Mouse (Mus musculus) lung, embryonic 14.5 days (tissue): ENCODE data around the gene Ccnc. TPM values are rescaled to one million over a fixed set of nuclear protein-coding genes. Genes with fewer than 3 reads are reported as not detected.
A peak's percentile ranks its signal among the peaks of the same experiment; 100 is the strongest.

Experiments used
- ATAC-seq: fragments of 200-750 bp; cut with Nextera tagmentation; 2 replicates; pipeline ENCODE4 v1.8.0; 2017; ENCODE audit warnings: mild to moderate bottlenecking, moderate TSS enrichment, moderate library complexity; ENCODE audit not compliant: insufficient read depth
- DNase-seq: peaks from one replicate; pipeline ENCODE4 v3.0.0-alpha.2; 2015
- H3K27ac ChIP-seq: fragments of 300-500 bp; sonication (generic); 2 replicates; pipeline ENCODE4 v1.5.1; 2014; ENCODE audit warnings: low read depth, mild to moderate bottlenecking, moderate library complexity
- H3K27me3 ChIP-seq: fragments of 300-500 bp; sonication (generic); 2 replicates; pipeline ENCODE4 v1.6.1; 2014; ENCODE audit warnings: low read length, control low read depth; ENCODE audit not compliant: insufficient read depth
- H3K36me3 ChIP-seq: fragments of 300-500 bp; sonication (generic); 2 replicates; pipeline ENCODE4 v1.6.1; 2014; ENCODE audit warnings: control low read depth; ENCODE audit not compliant: insufficient read depth
- H3K4me1 ChIP-seq: fragments of 300-500 bp; sonication (generic); 2 replicates; pipeline ENCODE4 v1.6.1; 2014; ENCODE audit warnings: antibody characterized with exemption, control low read depth; ENCODE audit not compliant: insufficient read depth
- H3K4me2 ChIP-seq: fragments of 300-500 bp; sonication (generic); 2 replicates; pipeline ENCODE4 v1.6.1; 2014; ENCODE audit warnings: mild to moderate bottlenecking
- H3K4me3 ChIP-seq: fragments of 300-500 bp; sonication (generic); 2 replicates; pipeline ENCODE4 v1.5.1; 2014; ENCODE audit warnings: low read depth, low read length
- H3K9ac ChIP-seq: fragments of 300-500 bp; sonication (generic); 2 replicates; pipeline ENCODE4 v1.6.1; 2014
- H3K9me3 ChIP-seq: fragments of 300-500 bp; sonication (generic); 2 replicates; pipeline ENCODE4 v1.6.1; 2016; ENCODE audit warnings: low read depth, low read length, control low read depth
- CTCF ChIP-seq: IDR thresholded peaks from 2 replicates; pipeline ENCODE4 v1.5.1; 2016; ENCODE audit warnings: antibody characterized with exemption, low read depth
- WGBS: fragments of 180-500 bp; shearing (Covaris S2); extraction: QIAGEN DNeasy Blood & Tissue Kit; methylation state at CpG from one replicate; pipeline ENCODE4 v1.1.7; 2014; 5-methylcytosine and 5-hydroxymethylcytosine counted together
- polyA plus RNA-seq: library from polyadenylated mRNA; unstranded; fragments of >200 nt; fragmentation: Nextera tagmentation; extraction: Ambion mirVana; gene quantifications from 2 replicates; pipeline ENCODE4 v1.2.1, GENCODE M21; 2014

Ccnc gene
- polyA plus RNA-seq, 1 experiment from 2014 or later = 51.1 TPM

DNA sequence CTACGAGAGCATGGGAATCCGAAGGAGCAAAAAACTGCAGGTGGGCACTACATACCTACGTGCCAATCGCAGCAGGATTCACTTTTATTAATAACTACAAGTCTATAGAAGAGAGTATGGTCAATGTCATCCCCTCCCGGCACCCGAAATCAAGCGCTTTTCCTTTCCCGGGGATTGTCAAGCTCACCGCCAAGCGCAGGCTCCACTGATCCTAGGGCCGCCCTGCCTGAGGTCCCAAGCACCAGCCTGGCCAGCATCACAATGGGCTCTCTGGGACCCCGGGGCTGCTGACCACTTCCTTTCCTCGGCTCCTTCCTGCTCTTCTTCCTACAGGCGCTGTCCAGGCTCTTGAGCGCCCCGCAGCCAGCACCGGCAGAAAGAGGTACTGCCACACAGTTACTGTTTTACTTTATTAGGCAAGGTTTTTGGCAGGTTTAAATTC lies 39.4 kb downstream of the Ccnc start, which contains the start of the genes Usp45 and Tstd3:
Usp45 (plus strand) TSS at position 294 of the 442 bp plus-strand sequence.
Tstd3 (minus strand) TSS at position 350 of the 442 bp plus-strand sequence.
- peak; percentile 94 for ATAC-seq
- Histone ChIP-seq H3K9me3 (no peaks in the 10 kb centered on the region), H3K27me3 (no peaks in the 10 kb centered on the region), H3K27ac (no peak within 1 kb of the TSS; the same call in 1 of the 2 replicates), H3K4me1 (no peaks in the 10 kb centered on the region), H3K4me2 (peak within 1 kb of the TSS; percentile 81), H3K9ac (peak within 1 kb of the TSS; percentile 64), H3K36me3 (no peaks in the 10 kb centered on the region), H3K4me3 (peak within 1 kb of the TSS; percentile 61)
- peak; percentile 91 for DNase-seq
- under 1% methylated on average over 17 of the region's 17 CpGs for WGBS
- TF ChIP-seq CTCF = peak; percentile 87

DNA sequence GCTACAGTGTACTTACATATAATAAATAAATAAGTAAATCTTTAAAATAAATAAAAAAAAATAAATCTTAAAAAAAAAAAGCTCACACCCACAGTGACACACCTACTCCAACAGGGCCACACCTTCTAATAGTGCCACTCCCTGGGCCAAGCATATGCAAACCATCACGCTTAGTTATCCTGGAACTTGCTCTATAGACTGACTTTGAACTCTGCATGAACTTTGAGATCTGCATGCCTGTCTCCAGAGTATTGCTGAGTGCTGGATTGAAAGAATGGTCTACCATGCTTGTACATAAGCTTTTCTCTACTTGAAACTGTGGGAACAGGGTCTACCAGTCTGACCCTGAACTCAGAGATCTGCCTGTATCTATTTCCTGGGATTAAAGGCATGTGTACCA lies 43.6 kb downstream of the Ccnc start:
- no peak overlapping the region for H3K4me2 ChIP-seq
- no peak overlapping the region for H3K4me3 ChIP-seq
- no peak for ATAC-seq
- H3K36me3 ChIP-seq = no peaks in the 10 kb centered on the region
- DNase-seq = no peak
- H3K27me3 ChIP-seq = no peaks in the 10 kb centered on the region
- no peak for TF ChIP-seq CTCF
- no peaks in the 10 kb centered on the region for H3K4me1 ChIP-seq
- no peak overlapping the region for H3K9ac ChIP-seq
- no peak overlapping the region for H3K27ac ChIP-seq
- no peaks in the 10 kb centered on the region for H3K9me3 ChIP-seq
- 83% methylated on average over 1 of the region's 1 CpGs for WGBS

DNA sequence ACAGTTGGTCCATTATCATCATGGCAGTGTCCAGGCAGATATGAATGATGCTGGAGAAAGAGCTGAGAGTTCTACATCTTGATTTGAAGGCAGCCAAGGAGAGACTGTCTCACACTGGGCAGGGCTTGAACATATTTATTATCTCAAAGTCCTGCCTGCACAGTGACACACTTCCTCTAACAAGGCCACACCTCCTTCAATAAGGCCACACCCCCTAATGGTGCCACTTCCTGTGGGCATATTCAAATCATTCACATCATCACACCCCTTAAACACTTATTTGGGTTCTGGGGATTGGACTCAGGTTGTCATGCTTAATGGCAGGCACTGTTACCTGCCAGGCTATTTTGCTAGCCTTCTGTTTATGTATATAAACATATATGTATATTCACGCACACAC lies 44.8 kb downstream of the Ccnc start:
- Histone ChIP-seq H3K4me3 (no peak overlapping the region), H3K4me1 (no peaks in the 10 kb centered on the region; the same call in 1 of the 2 replicates), H3K36me3 (no peaks in the 10 kb centered on the region), H3K27ac (no peak overlapping the region), H3K27me3 (no peaks in the 10 kb centered on the region), H3K9ac (no peak overlapping the region), H3K9me3 (no peaks in the 10 kb centered on the region), H3K4me2 (no peak overlapping the region)
- ATAC-seq = no peak
- 91% methylated on average over 1 of the region's 1 CpGs for WGBS
- TF ChIP-seq CTCF = no peak
- DNase-seq = no peak

DNA sequence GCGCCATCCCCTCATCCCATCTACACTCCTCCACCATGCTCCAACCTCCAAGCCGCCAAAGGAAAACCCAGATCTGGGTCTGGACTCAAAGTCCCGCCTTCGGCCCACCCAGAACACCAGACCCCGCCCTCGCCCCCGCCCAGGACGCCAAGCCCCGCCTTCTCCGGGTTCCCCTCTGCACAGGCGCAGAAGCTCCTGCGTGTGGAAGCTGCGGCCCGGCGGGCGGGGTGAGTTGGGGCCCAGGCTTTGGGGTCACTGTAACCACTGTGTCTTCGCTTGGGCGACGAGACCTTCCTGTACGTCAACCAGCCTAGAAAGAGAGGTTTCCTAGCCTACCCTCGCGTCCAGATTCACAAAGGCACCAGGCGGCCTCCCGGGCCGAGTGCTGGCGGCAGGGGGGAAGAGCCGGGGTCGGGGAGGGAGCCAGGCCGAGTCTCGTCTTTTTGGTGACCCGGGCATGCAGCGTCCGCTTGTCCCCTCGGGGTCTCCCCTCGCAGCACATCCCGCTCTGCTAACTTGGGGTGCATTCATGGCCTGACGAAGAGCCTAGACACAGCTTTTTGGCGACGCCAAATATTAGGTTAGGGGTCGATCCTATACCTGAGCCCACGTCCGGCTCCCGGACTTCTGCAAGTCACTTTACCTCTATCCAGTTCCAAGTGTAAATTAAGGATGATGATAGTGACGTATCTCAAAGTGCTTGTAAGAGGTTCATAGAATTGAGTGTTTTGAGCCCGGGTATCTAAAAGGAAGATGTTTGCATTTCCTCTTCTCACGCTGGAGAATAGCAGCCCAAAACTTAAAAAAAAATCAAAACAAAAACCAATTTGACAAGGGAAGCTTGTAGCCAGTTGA lies 48.8 kb downstream of the Ccnc start:
- peak; percentile 98 for ATAC-seq
- no peak for TF ChIP-seq CTCF
- H3K9ac ChIP-seq = peak overlapping the region; percentile 79
- H3K4me1 ChIP-seq = no peaks in the 10 kb centered on the region; the same call in 1 of the 2 replicates
- peak; percentile 93 for DNase-seq
- under 1% methylated on average over 46 of the region's 46 CpGs for whole genome bisulfite sequencing
- H3K27ac ChIP-seq = 0 out of 2 replicates have a peak overlapping the region, but pooled peaks have one; percentile 21
- H3K4me2 ChIP-seq = peak overlapping the region; percentile 71
- H3K9me3 ChIP-seq = no peaks in the 10 kb centered on the region
- no peaks in the 10 kb centered on the region for H3K27me3 ChIP-seq
- H3K4me3 ChIP-seq = peak overlapping the region; percentile 69
- H3K36me3 ChIP-seq = peaks cover 2% of the 10 kb centered on the region; the same call in 1 of the 2 replicates

DNA sequence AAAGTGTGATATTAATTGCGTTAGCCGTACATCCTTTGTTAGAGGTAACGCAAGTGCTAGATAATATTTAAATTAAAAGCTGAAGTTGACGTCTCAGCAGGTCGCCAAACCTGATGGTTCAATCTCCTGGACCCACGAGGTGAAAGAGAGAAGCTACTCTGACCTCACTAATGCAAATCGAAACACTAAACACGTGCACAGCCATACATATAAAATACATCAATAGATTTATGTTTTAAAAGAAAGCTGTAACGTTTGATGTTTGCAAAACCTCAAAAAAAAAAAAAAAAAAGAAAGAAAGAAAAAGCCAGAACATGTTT lies 49.4 kb downstream of the Ccnc start:
- H3K4me3 ChIP-seq = peak overlapping the region; percentile 69
- no peaks in the 10 kb centered on the region for H3K9me3 ChIP-seq
- no peak overlapping the region for H3K27ac ChIP-seq
- DNase-seq = no peak
- H3K36me3 ChIP-seq = peaks cover 8% of the 10 kb centered on the region; the same call in 1 of the 2 replicates
- no peaks in the 10 kb centered on the region; the same call in 1 of the 2 replicates for H3K4me1 ChIP-seq
- peak overlapping the region; percentile 71 for H3K4me2 ChIP-seq
- WGBS = 5% methylated on average over 9 of the region's 9 CpGs
- H3K27me3 ChIP-seq = no peaks in the 10 kb centered on the region
- no peak for TF ChIP-seq CTCF
- peak overlapping the region; percentile 79 for H3K9ac ChIP-seq
- no peak for ATAC-seq

DNA sequence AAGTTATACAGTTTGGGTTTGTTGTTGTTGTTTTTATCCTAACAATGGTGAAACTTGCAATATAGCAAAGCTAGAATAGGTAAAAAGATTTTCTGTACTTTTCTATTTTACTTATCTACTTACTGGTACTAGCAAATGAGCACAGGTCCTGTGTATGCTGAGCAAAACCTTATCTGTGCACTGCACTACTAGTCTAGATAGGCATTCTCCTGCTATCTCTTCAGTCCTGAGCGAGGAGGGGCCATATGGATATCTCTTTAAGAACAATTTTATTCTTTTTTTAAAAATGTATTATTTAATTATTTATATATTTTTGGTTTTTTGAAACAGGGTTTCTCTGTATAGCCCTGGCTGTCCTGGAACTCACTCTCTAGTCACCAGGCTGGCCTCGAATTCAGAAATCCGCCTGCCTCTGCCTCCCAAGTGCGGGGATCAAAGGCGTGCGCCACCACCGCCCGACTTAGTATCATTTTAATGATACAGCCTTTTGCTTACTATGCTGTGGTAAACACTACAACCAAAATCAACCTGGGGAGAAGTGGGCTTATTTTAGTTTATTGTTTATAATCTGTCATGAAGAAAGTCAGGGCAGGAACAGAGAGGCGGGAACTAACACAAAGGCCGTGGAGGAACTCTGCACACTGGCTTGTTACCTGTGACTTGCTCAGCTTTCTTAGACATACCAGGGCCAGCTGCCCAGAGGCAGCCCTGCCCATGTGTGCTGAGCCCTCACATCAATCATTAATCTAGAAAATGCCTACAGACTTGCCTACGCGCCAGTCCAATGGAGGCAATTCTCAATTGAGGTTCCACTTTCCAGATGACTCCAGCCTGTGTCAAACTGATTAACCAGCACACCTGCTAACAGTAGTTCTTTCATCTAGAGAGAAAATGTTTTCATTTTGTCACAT lies 53.6 kb downstream of the Ccnc start:
- Histone ChIP-seq H3K27me3 (no peaks in the 10 kb centered on the region), H3K9ac (no peak overlapping the region), H3K4me2 (no peak overlapping the region), H3K27ac (no peak overlapping the region; the same call in 1 of the 2 replicates), H3K4me1 (no peaks in the 10 kb centered on the region; the same call in 1 of the 2 replicates), H3K36me3 (peaks cover 45% of the 10 kb centered on the region), H3K4me3 (no peak overlapping the region), H3K9me3 (no peaks in the 10 kb centered on the region)
- ATAC-seq (no peak), DNase-seq (no peak)
- WGBS = 93% methylated on average over 12 of the region's 12 CpGs
- TF ChIP-seq CTCF = no peak

DNA sequence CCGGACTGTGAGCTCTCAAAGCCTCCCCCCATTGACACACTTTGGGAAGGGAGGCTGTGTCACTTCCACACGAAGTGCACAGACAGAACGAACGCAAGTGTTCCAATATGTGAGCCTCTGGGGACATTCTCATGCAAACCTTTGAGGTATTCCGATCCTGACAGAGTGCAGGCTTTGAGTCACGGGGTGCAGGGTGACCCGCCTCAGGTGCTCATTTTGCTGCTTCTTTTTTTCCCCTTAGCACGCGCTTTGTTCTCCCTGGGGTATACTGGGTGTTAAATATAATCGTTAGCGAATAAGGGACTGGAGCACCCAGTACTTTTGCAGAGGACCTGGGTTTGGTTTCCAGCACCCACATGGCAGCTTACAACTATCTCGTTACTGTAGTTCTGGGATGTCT lies 58.8 kb downstream of the Ccnc start:
- DNase-seq (no peak), ATAC-seq (no peak)
- Histone ChIP-seq H3K36me3 (peaks cover 62% of the 10 kb centered on the region), H3K27me3 (no peaks in the 10 kb centered on the region), H3K4me2 (no peak overlapping the region), H3K27ac (no peak overlapping the region), H3K4me1 (no peaks in the 10 kb centered on the region), H3K9ac (no peak overlapping the region), H3K4me3 (no peak overlapping the region), H3K9me3 (no peaks in the 10 kb centered on the region)
- TF ChIP-seq CTCF = no peak
- 96% methylated on average over 12 of the region's 12 CpGs for WGBS
